Mouse (Mus musculus): ENCODE data around the gene Vac14. TPM values are rescaled to one million over a fixed set of nuclear protein-coding genes. Genes with fewer than 3 reads are reported as not detected.

Gene Vac14
- polyA plus RNA-seq, 1 experiment from 2014 or later = 12.6 TPM

DNA sequence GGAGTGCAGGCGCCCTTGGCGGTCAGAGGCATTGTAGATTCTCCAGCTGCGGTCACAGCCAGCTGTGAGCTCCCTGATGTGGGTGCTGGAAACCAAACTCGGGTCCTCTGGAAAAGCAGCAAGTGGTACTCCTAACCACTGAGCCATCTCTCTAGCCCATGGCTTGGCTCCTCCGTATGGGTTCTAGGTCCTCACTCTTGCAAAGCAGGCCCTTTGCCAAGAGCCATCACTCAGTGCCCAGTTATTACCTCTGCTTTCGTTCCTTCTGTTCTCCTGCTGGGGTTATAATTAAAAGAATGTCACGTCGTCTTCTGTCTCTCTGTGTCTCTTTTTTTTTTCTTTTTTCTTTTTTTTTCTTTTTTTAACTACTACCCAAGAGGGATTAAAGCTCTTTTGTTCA lies 114.7 kb downstream of the Vac14 start:
- Histone ChIP-seq H3K4me1 (replicated peaks) (no peaks in the 10 kb centered on the region), H3K4me3 (no peak overlapping the region), H3K27me3 (no peaks in the 10 kb centered on the region), H3K4me2 (no peak overlapping the region), H3K36me3 (peaks cover 94% of the 10 kb centered on the region), H3K9me3 (replicated peaks) (no peaks in the 10 kb centered on the region), H3K9ac (no peak overlapping the region), H3K27ac (no peak overlapping the region)
- ATAC-seq (replicated peaks; ENCODE audit: insufficient number of reproducible peaks, insufficient read depth, low FRiP score, low read depth) = no peak
- WGBS = 88% methylated on average over 8 of the region's 8 CpGs

DNA sequence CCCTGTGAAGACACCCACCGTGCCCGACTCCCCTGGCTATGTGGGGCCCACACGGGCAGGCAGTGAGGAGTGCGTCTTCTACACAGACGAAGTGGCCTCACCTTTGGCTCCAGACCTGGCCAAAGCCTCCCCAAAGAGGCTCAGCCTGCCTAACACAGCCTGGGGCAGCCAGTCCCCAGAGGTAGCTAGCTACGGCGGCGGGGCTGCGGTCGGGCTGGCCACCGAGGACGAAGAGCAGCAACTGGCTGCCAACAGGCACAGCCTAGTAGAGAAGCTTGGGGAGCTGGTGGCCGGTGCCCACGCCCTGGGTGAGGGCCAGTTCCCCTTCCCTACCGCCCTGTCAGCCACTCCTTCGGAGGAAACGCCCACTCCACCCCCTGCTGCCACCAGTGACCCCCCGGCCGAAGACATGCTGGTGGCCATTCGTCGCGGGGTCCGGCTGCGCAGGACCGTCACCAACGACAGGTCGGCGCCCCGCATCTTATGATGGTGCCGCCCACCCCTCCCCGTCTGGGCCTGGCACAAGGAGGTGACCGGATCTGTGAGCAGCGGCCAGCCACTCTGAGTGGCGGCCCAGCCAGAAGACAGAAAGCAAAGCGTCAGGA lies 120.3 kb downstream of the Vac14 start:
- H3K27ac ChIP-seq = no peak overlapping the region
- WGBS = 91% methylated on average over 33 of the region's 35 CpGs
- no peaks in the 10 kb centered on the region for H3K27me3 ChIP-seq
- no peaks in the 10 kb centered on the region for H3K4me1 ChIP-seq (replicated peaks)
- H3K4me2 ChIP-seq = no peak overlapping the region
- H3K36me3 ChIP-seq = peaks cover 58% of the 10 kb centered on the region
- no peaks in the 10 kb centered on the region for H3K9me3 ChIP-seq (replicated peaks)
- ATAC-seq (replicated peaks; ENCODE audit: insufficient number of reproducible peaks, insufficient read depth, low FRiP score, low read depth) = no peak
- no peak overlapping the region for H3K4me3 ChIP-seq
- no peak overlapping the region for H3K9ac ChIP-seq

DNA sequence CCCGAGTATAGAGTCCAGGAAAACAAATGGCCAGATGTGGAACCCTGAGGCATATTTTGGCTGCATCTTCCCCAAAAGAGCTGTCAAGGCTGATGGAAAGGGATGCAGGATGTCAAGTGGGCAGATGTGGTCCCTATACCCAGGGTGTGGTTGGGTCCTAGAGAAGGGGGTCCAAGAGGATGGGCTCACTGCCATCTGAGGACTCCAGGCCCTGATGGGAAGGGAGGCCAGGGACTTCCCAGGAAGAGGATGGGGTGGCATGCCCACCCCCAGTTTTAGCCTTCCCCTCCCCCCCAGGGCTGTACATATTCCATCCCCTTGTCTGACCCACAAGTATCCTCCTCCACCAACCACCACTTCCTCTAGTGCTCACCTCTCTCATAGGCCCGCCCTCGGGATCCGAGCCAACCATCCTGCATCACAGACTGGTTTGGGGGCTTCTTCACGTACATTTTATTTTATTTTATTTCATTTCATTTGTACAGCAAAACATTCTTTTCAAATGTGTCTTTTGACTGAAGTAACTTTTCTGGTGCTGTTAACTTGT lies 122.3 kb downstream of the Vac14 start:
- Histone ChIP-seq H3K27ac (no peak overlapping the region), H3K4me1 (replicated peaks) (0 out of 2 replicates have a peak, but pooled peaks cover 3% of the 10 kb centered on the region), H3K36me3 (peaks cover 38% of the 10 kb centered on the region), H3K9ac (no peak overlapping the region), H3K27me3 (no peaks in the 10 kb centered on the region), H3K4me3 (no peak overlapping the region), H3K9me3 (replicated peaks) (no peaks in the 10 kb centered on the region), H3K4me2 (no peak overlapping the region)
- 77% methylated on average over 5 of the region's 5 CpGs for WGBS
- ATAC-seq (replicated peaks; ENCODE audit: insufficient number of reproducible peaks, insufficient read depth, low FRiP score, low read depth) = no peak

DNA sequence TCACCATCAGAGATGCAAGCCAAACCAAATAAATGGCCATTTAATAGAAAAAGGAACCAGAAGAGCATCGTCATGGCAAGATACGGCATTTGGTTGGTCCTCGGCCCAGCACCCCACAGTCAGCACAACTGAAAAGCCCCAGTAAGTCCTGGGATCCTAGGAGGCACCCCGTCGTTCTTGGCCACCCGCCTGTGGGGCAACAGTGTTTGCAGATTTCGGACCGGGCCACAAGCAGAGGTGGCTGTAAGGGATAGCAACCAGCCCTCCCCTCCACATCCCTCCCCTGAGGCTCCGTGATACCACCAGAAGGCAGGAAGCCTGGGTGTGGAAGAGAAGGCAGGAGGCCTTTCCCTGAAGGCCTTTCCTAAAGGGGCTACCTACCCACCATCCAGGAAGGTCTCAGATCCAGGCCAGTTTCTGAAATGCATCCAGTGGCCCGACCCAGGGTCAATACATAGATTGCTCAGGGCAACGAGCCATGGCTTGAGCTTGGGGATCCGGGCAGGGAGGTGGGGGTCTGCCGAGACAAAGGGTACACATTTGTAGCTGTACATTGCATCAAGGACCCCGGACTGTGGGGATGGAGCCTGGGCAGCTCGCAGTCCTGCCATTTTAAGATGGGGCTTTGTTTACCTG lies 123.5 kb downstream of the Vac14 start:
- Histone ChIP-seq H3K27me3 (no peaks in the 10 kb centered on the region), H3K27ac (no peak overlapping the region), H3K9ac (no peak overlapping the region), H3K4me2 (no peak overlapping the region), H3K4me3 (no peak overlapping the region), H3K4me1 (replicated peaks) (0 out of 2 replicates have a peak, but pooled peaks cover 3% of the 10 kb centered on the region), H3K9me3 (replicated peaks) (no peaks in the 10 kb centered on the region), H3K36me3 (peaks cover 25% of the 10 kb centered on the region)
- no peak for ATAC-seq (replicated peaks; ENCODE audit: insufficient number of reproducible peaks, insufficient read depth, low FRiP score, low read depth)
- WGBS = 76% methylated on average over 15 of the region's 15 CpGs

DNA sequence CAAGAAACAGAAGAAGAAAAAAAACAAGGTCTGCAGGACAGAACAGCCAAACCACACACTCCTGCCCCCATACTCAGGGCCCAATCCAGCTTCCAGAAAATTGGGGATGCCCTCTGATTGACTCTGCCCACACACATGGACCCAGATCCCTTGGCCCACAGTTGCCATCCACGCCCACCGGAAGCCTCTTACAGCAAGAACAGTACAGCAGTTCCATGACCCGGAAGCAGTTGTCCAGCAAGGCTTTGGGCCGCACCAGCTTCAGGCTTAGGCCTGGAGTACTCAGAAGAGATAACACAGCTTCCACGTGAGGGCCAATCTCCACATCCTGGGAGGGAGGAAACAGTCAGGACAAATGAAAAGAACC lies 124.0 kb downstream of the Vac14 start:
- H3K4me3 ChIP-seq = no peak overlapping the region
- H3K9me3 ChIP-seq (replicated peaks) = no peaks in the 10 kb centered on the region
- 0 out of 2 replicates have a peak, but pooled peaks cover 3% of the 10 kb centered on the region for H3K4me1 ChIP-seq (replicated peaks)
- H3K36me3 ChIP-seq = peaks cover 20% of the 10 kb centered on the region
- no peak overlapping the region for H3K9ac ChIP-seq
- no peak for ATAC-seq (replicated peaks; ENCODE audit: insufficient number of reproducible peaks, insufficient read depth, low FRiP score, low read depth)
- H3K27me3 ChIP-seq = no peaks in the 10 kb centered on the region
- H3K27ac ChIP-seq = no peak overlapping the region
- no peak overlapping the region for H3K4me2 ChIP-seq
- WGBS = 77% methylated on average over 5 of the region's 5 CpGs

DNA sequence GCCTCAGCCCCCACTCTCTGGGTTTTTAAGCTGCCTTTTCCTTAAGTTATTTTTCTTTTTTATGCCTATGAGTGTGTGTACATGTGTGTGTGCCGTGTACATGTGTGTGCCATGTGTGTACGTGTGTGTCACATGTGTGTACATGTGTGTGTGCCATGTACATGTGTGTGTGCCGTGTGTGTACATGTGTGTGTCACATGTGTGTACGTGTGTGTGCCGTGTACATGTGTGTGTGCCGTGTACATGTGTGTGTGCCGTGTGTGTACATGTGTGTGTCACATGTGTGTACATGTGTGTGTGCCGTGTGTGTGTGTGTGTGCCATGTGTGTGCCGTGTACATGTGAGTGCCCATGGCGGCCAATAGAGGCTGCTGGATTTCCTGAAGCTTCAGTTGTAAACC lies 126.8 kb downstream of the Vac14 start:
- Histone ChIP-seq H3K27ac (no peak overlapping the region), H3K36me3 (no peaks in the 10 kb centered on the region), H3K4me2 (no peak overlapping the region), H3K4me1 (replicated peaks) (0 out of 2 replicates have a peak, but pooled peaks cover 3% of the 10 kb centered on the region), H3K9me3 (replicated peaks) (no peaks in the 10 kb centered on the region), H3K9ac (no peak overlapping the region), H3K4me3 (no peak overlapping the region), H3K27me3 (no peaks in the 10 kb centered on the region)
- 89% methylated on average over 10 of the region's 10 CpGs for WGBS
- no peak for ATAC-seq (replicated peaks; ENCODE audit: insufficient number of reproducible peaks, insufficient read depth, low FRiP score, low read depth)

DNA sequence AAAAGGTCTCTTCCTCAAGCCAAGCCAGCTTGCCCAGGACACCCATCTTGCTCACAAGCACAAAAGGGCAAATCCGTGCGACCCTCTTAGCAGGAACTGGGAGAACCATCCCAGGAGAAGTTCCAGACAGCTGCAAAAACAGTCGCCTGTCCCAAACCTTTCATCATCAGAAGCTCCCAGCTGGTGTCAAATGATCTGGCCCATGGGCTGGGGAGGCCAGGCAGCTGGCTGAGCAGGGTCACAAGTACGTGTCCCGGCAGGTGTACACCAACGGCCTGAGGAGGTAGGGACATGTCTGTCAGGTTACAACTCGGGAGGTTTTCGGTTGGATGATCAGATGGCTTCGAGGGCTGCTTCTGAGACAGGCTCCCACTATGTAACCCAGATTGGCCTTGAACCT lies 128.3 kb downstream of the Vac14 start:
- Histone ChIP-seq H3K4me2 (no peak overlapping the region), H3K27me3 (no peaks in the 10 kb centered on the region), H3K4me1 (replicated peaks) (0 out of 2 replicates have a peak, but pooled peaks cover 3% of the 10 kb centered on the region), H3K9me3 (replicated peaks) (no peaks in the 10 kb centered on the region), H3K36me3 (no peaks in the 10 kb centered on the region), H3K9ac (no peak overlapping the region), H3K4me3 (no peak overlapping the region), H3K27ac (no peak overlapping the region)
- 56% methylated on average over 9 of the region's 9 CpGs for WGBS
- ATAC-seq (replicated peaks; ENCODE audit: insufficient number of reproducible peaks, insufficient read depth, low FRiP score, low read depth) = no peak

DNA sequence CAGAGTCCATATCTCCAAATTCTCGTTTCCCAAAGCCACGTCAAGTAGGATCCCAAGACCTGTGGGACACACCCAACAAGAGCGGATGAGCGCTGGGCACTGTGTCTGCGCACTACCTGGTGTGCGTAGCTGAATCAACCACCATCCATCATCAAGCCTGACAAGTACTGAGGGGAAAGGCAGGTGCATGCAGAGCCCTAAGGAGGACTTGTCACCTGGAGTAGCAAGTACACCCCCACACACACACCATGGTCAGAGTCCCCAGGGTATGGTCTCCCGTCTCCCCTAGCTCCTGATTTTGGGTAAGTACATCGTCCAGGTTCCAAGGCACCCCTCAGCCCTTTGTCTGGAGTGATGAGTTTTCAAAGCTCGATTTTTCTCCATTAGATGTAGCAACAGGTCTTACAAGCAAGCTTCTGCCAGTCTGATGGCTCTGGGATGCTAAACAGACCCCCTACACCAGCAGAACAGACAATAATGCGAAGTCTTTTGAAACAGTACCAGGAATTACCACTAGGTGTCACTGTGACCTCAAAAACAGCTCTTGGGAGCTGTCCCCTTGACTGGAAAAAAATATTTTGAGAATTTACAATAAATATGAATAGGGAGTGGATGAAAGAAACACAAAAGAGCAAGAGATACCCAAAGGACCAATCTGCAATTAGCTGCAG lies 131.2 kb downstream of the Vac14 start:
- Histone ChIP-seq H3K9me3 (replicated peaks) (no peaks in the 10 kb centered on the region), H3K4me3 (no peak overlapping the region), H3K4me1 (replicated peaks) (0 out of 2 replicates have a peak, but pooled peaks cover 3% of the 10 kb centered on the region), H3K27ac (no peak overlapping the region), H3K9ac (no peak overlapping the region), H3K4me2 (no peak overlapping the region), H3K36me3 (no peaks in the 10 kb centered on the region), H3K27me3 (no peaks in the 10 kb centered on the region)
- WGBS = 56% methylated on average over 10 of the region's 10 CpGs
- no peak for ATAC-seq (replicated peaks; ENCODE audit: insufficient number of reproducible peaks, insufficient read depth, low FRiP score, low read depth)

DNA sequence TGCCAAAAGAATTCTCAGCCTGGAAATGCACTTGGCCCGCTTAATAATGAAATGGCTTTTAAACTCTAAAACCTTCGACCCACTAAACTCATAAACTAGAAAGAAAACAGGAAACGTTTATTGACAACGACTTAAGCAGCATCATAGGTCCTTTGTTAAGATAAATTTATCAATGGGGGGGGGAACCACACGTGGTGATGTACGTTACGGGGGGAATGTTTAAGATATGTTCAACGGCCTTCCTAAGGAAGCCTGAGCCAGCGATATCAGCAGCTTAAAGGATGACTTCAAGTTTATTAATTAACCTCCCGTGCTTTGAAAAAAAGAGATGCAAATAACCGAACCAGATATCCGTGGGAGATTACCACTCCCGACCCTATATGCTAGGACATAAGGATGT lies 131.9 kb downstream of the Vac14 start:
- H3K4me2 ChIP-seq = no peak overlapping the region
- H3K27me3 ChIP-seq = no peaks in the 10 kb centered on the region
- no peaks in the 10 kb centered on the region for H3K4me1 ChIP-seq (replicated peaks)
- H3K27ac ChIP-seq = no peak overlapping the region
- no peak for ATAC-seq (replicated peaks; ENCODE audit: insufficient number of reproducible peaks, insufficient read depth, low FRiP score, low read depth)
- no peaks in the 10 kb centered on the region for H3K9me3 ChIP-seq (replicated peaks)
- 36% methylated on average over 13 of the region's 13 CpGs for WGBS
- no peak overlapping the region for H3K9ac ChIP-seq
- H3K4me3 ChIP-seq = no peak overlapping the region
- no peaks in the 10 kb centered on the region for H3K36me3 ChIP-seq

DNA sequence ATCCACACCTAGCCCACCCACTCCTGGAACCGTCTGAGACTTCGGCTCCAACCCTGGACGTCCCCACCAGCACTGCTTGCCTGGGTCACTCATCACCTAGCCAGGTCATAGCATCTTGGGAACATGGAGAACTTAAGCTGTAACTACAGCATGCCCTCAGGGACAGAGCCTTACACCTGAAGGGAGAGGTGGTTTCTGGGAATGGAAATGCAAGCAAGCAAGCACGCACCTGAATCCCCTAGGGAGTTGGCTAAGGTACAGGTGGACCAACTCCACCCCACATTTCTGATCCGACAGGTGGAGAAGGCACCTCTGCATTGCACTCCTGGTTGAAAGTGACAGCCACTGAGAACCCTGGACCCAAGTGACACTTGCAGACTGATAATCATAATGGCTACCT lies 133.1 kb downstream of the Vac14 start:
- Histone ChIP-seq H3K4me2 (no peak overlapping the region), H3K27ac (no peak overlapping the region), H3K4me3 (no peak overlapping the region), H3K27me3 (no peaks in the 10 kb centered on the region), H3K36me3 (no peaks in the 10 kb centered on the region), H3K4me1 (replicated peaks) (no peaks in the 10 kb centered on the region), H3K9ac (no peak overlapping the region), H3K9me3 (replicated peaks) (no peaks in the 10 kb centered on the region)
- ATAC-seq (replicated peaks; ENCODE audit: insufficient number of reproducible peaks, insufficient read depth, low FRiP score, low read depth) = no peak
- 73% methylated on average over 5 of the region's 5 CpGs for WGBS

DNA sequence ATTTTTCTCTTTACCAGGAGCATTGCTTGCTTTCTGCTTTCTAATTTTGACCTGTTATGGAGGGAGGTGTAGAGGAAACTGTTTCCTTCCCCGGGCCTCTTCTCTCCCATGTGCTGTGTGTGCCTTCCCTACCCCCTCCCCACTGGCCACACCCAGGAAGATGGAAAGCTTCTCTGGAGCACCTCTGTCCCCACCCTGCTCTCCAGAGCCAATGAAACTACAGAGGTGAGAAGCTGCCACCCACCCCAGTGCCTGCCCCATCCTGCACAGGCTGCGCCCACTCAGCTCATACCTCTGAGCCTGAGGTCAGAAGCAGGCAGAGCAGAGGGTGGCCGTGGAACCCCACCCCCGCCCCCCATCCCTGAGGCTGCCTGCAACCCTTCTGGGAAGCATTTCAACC lies 136.3 kb downstream of the Vac14 start:
- H3K4me1 ChIP-seq (replicated peaks) = no peaks in the 10 kb centered on the region
- no peak overlapping the region for H3K9ac ChIP-seq
- H3K36me3 ChIP-seq = no peaks in the 10 kb centered on the region
- H3K27ac ChIP-seq = no peak overlapping the region
- no peak overlapping the region for H3K4me3 ChIP-seq
- no peaks in the 10 kb centered on the region for H3K27me3 ChIP-seq
- H3K4me2 ChIP-seq = no peak overlapping the region
- no peaks in the 10 kb centered on the region for H3K9me3 ChIP-seq (replicated peaks)
- WGBS = 40% methylated on average over 4 of the region's 4 CpGs
- peak; percentile 40; the same call in 1 of the 2 replicates for ATAC-seq (replicated peaks; ENCODE audit: insufficient number of reproducible peaks, insufficient read depth, low FRiP score, low read depth)
